Mouse (Mus musculus) hematopoietic stem cell, adult 5-6 weeks (primary cell): ENCODE measurements at regions not wholly inside any gene's neighbourhood (a gene's known extent, or its start where the extent isn't known, plus 50 kb on each side); places are given as distances from the start of the nearest gene placed in this dataset.
"Not testable (repeated sequence)": the region's sequence is repeated elsewhere in the genome, so short reads cannot be mapped to it uniquely, and the experiment has no call there.

Source experiments
- ATAC-seq, 2 experiments: fragments of 125-278 bp in 1 of 2; replicated peaks in 1 of 2; 2 replicates each; pipeline ENCODE4 v1.8.0; 2016 to 2017; ENCODE audit warnings: inconsistent platforms in 2 of 2, mild to moderate bottlenecking in 2 of 2, moderate number of reproducible peaks in 2 of 2, low read depth in 1 of 2, moderate TSS enrichment in 1 of 2; ENCODE audit not compliant: low FRiP score in 2 of 2, poor library complexity in 2 of 2, severe bottlenecking in 2 of 2, insufficient read depth in 1 of 2, low TSS enrichment in 1 of 2

DNA sequence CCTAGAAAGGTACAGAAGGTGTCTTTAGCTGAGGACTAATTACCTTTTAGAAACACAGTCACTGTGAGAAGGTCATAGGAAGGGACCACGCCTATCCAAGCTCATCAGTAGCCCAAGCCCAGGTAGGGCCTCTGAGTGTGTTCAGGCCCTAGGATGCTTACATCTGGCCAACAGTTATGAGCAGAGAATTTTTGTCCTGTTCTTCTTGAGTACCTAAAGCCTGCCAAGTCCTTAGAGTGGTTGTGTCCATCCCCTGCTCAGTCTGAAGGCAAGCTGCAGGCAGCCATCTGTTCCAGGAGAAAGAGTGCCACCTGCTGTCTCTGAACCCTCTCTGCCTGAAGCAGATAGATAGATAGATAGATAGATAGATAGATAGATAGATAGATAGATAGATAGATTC, 100.3 kb upstream of the Xcl1 start:
- no peak for ATAC-seq

DNA sequence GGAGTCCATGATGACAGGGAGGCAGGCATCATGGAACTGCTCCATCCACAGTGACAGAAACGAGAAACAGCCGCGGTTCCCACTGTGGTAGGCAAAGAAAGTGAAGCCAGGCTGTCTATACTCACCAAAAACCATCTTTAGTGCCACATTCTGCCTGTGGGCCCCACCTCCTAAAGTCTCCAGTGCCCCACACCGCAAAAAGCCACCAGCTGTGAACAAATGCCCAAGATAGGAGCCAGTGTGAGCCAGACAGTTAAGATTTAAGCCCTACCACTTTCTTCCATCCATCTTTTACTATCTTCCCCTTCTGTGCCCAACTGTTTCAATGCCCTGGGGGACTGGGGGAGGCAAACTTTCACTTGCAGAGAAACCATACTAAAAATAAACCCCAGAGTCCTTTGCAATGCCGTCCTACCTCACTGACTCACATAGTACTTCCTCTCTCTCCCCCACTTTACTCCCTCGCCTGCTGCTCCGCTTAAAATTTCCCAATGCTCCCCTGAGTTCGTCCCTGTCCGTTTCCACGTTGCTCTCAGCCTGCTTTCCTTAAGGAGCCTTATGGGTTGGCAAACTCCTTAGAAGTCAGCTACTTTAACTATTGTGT, 85.7 kb upstream of the Xcl1 start:
- ATAC-seq, result peak; percentile 56 to 74

DNA sequence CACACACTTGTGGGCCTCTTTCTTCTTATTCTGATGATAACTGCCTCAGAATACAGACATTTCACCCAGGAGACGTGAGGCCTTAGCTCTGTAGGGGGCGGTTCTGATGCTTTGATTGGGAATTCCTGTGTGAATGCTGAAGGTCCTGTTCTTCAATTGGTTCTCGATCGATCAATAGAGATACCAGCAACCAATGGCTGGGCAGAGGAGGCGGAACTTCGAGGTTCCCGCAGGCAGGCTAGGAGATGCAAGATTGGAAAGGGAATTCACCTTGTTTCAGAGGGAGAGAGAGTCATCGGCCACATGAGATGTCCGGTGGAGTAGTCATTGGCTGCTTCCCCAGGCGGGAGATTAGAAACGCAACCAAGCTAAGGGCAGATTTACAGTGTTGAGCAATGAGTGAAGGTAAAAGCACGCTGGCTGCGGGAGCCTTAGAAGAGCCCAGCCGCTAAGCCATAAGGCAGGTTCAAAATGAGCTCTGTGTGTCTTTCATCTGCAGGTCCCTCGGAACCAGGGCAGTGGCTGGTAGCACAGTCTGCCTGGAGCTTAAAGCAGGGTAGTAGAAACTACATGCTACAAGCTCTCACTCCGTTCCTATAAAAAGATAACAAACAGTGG, 83.5 kb upstream of the Xcl1 start:
- no peak for ATAC-seq

DNA sequence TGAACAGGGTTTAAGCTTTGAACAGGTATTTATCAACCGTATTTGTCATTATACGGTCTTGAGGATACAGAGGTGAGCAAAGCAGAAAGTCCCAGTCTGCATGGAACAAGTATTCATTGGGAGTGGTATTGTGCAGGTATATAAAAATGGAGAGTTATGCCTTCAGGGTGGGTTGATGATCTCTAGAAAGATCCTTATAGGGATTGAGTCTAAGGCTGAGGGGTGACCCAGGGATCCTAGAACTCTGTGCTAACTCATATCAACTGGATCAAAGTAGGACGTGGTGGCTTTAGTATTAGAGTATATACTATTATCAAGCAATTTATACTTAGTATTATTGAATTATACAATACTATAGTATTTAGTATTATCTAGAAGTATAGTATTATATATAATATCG, 82.9 kb upstream of the Xcl1 start:
- ATAC-seq, result no peak

- ATAC-seq, result no peak
These were observed 82.5 kb upstream of the Xcl1 start for GRCm38 (mm10) chr1:165017793-165018192.

GRCm38 (mm10) chr1:165014328-165014727, 79.0 kb upstream of the Xcl1 start:
- ATAC-seq, result no peak

GRCm38 (mm10) chr1:165013428-165013827, 78.1 kb upstream of the Xcl1 start:
- ATAC-seq, result peak; percentile 18 to 35; a peak in 2 of 4 replicates

- peak; percentile 23 to 62; a peak in 2 of 4 replicates for ATAC-seq
These were observed 77.0 kb upstream of the Xcl1 start for GRCm38 (mm10) chr1:165012376-165012775.

DNA sequence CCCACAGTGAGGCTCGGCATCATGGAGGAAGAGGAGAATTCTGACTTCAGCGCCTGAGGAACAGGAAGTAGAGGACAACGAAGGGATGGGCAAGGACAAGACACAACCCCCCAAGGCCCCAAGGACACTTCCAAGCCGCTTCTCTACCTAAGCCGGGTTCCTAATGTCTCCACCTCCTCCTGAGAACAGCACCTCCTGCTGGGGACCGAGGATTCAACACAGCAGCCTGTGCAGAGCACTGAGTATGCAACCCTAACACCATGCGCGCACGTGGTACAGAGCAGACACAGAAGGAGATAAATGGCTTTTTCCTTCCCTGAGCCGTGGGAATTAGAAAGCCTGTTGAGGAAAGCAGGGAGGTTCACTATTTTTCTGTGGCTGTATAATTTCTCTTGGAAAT, 64.2 kb upstream of the Xcl1 start:
- no peak for ATAC-seq

DNA sequence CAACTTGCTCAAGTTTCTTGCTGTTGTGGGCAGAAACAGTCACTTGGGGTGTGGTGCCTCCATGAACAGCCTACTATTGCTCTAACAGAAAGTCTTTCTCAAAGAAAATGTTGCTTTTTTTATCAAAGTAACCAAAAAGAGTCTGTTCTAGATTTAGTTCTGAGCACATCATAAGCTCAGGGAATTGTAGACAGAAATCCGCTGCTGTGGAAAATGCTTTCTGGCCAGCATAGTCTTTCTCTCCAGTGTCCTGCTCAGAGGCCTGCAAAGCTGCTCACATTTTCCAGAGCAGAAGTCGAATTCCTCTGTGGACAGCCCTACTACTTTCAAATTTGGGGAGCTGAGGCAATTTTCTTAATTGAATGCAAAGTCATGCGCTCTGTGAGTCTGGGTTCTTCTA, 63.3 kb upstream of the Xcl1 start:
- no peak for ATAC-seq

- no peak for ATAC-seq
These were observed 62.3 kb upstream of the Xcl1 start for GRCm38 (mm10) chr1:164997660-164998059.

DNA sequence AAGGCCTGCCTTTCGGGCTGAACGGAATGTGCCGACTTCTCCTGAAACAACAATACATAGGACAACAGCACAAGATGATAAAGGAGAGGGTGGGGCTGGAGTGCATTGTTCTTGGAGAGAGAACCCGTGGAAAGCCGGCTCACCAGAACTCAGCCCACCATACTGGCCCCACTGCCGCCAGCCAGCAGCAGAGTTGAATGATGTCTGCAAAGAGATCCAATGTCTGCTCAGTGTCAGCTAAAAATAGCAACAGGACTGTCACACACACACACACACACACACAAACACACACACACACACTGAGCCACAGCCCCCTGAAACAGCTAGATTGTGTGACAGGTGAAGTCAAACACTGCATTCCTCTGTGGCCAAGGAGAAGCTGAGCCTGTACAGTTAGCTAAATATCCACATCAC, 58.9 kb upstream of the Xcl1 start:
- ATAC-seq, result no peak

GRCm38 (mm10) chr1:164993175-164993875, 58.0 kb upstream of the Xcl1 start:
- not testable (repeated sequence) for ATAC-seq

DNA sequence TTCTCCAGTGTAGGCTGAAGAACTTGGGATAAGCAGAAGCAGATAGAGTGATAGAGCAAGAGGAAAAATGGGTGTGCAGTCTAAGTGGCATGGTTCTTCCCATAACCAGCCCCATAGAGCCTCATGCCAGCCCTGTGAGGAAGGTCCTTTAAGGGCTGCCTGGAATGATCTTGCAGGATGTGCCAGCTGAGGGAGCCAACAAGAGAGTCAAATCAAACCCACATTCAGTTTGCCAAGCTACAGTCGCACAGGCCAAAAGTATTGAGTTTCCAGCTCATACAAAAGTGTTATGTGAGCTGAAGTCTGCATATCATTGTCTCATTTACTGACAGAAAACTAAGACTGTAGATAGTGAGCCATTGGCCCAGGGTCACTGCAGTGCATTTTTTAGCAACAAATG, 53.7 kb upstream of the Xcl1 start:
- ATAC-seq, result no peak

DNA sequence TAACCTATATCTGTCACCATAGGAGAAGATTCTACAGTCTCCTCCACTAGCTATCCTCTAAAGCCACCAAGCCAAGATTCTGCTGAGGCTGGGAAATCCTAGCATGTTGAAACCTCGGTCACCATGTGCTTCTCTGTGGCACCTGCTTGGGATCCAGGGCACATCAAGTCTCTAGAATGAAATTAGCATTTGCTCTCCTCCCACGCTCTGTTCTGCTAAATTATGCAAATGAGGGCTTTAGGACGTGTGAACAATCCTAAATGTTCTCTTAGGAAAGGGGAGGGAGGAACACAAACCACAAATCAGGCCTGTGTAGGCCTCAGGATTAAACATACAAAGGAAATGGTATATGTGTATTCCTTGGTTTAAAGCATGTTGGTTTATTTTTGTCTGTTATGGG, 52.9 kb upstream of the Xcl1 start:
- no peak for ATAC-seq

- ATAC-seq, result not testable (repeated sequence)
These were observed 50.2 kb upstream of the Xcl1 start for GRCm38 (mm10) chr1:164985521-164985920.
